Mouse (Mus musculus) thymus, adult 2 months (tissue): ENCODE data around the gene 6030445D17Rik. TPM values are rescaled to one million over a fixed set of nuclear protein-coding genes. Genes with fewer than 3 reads are reported as not detected.
A peak's percentile ranks its signal among the peaks of the same experiment; 100 is the strongest.

Experiments
- DNase-seq: peaks from one replicate; pipeline ENCODE4 v3.0.0; 2021
- H3K27ac ChIP-seq: fragments of 200-500 bp; 2 replicates; pipeline ENCODE4 v1.5.1; 2012; ENCODE audit warnings: low read length, control low read depth; ENCODE audit not compliant: control insufficient read depth, insufficient read depth
- H3K27me3 ChIP-seq: fragments of 200-500 bp; 2 replicates; pipeline ENCODE4 v1.6.1; 2012; ENCODE audit warnings: mild to moderate bottlenecking, low read length, moderate library complexity, mixed read lengths; ENCODE audit not compliant: control insufficient read depth, insufficient read depth
- H3K36me3 ChIP-seq: fragments of 200-500 bp; 2 replicates; pipeline ENCODE4 v1.6.1; 2012; ENCODE audit warnings: mild to moderate bottlenecking, low read length, moderate library complexity; ENCODE audit not compliant: control insufficient read depth, insufficient read depth
- H3K4me1 ChIP-seq: fragments of 200-500 bp; replicated peaks from 2 replicates; pipeline ENCODE4 v1.6.1; 2012; ENCODE audit warnings: low read length; ENCODE audit not compliant: control insufficient read depth, insufficient read depth
- H3K4me3 ChIP-seq: fragments of 200-500 bp; 2 replicates; pipeline ENCODE4 v1.5.1; 2012; ENCODE audit warnings: mild to moderate bottlenecking, low read length, control low read depth, moderate library complexity; ENCODE audit not compliant: control insufficient read depth, insufficient read depth
- CTCF ChIP-seq: fragments of 200-500 bp; IDR thresholded peaks from 2 replicates; pipeline ENCODE4 v1.5.1; 2012; ENCODE audit warnings: mild to moderate bottlenecking, control low read depth, low read length, moderate library complexity, borderline replicate concordance; ENCODE audit not compliant: control insufficient read depth, poor library complexity, insufficient read depth; ENCODE audit errors: extremely low read depth
- POLR2A ChIP-seq: fragments of 200-500 bp; IDR thresholded peaks from 2 replicates; pipeline ENCODE4 v1.6.1; 2012; ENCODE audit warnings: mild to moderate bottlenecking, low read length, control low read depth, moderate library complexity; ENCODE audit not compliant: control insufficient read depth, poor library complexity, insufficient read depth; ENCODE audit errors: extremely low read depth
- WGBS: fragments of 180-500 bp; shearing (Covaris S2); methylation state at CpG from one replicate; pipeline ENCODE4 v1.1.7; 2018; 5-methylcytosine and 5-hydroxymethylcytosine counted together
- polyA plus RNA-seq: library from polyadenylated mRNA; depleted of rRNA; stranded (reverse); fragments of >200 nt; gene quantifications from 2 replicates; pipeline ENCODE4 v1.2.3, GENCODE M21; 2012; rRNA removed

6030445D17Rik gene
- polyA plus RNA-seq, 1 experiment, result 0.19 TPM

- no peak overlapping the region for H3K27ac ChIP-seq
- TF ChIP-seq CTCF (no peak), POLR2A (no peak)
- no peaks in the 10 kb centered on the region for H3K4me1 ChIP-seq
- H3K27me3 ChIP-seq, result no peaks in the 10 kb centered on the region
- no peaks in the 10 kb centered on the region for H3K36me3 ChIP-seq
- no peak overlapping the region for H3K4me3 ChIP-seq
- DNase-seq, result no peak
These were observed 33.9 kb downstream of the 6030445D17Rik start for GRCm38 (mm10) chr4:136495993-136496392.

- no peak for TF ChIP-seq CTCF
- no peak for TF ChIP-seq POLR2A
- Histone ChIP-seq H3K27me3 (no peaks in the 10 kb centered on the region), H3K4me1 (no peaks in the 10 kb centered on the region), H3K27ac (no peak overlapping the region), H3K36me3 (no peaks in the 10 kb centered on the region), H3K4me3 (no peak overlapping the region)
- no peak for DNase-seq
- 39% methylated on average over 2 of the region's 2 CpGs for WGBS
These were observed 43.6 kb downstream of the 6030445D17Rik start for GRCm38 (mm10) chr4:136505426-136506215.

- Histone ChIP-seq H3K4me1 (no peaks in the 10 kb centered on the region), H3K27ac (no peak overlapping the region), H3K4me3 (no peak overlapping the region), H3K36me3 (no peaks in the 10 kb centered on the region), H3K27me3 (no peaks in the 10 kb centered on the region)
- 86% methylated on average over 1 of the region's 1 CpGs for WGBS
- TF ChIP-seq CTCF (no peak), POLR2A (no peak)
- peak; percentile 54 for DNase-seq
These were observed 47.8 kb downstream of the 6030445D17Rik start for GRCm38 (mm10) chr4:136509857-136510256.

GRCm38 (mm10) chr4:136511708-136512107, 49.7 kb downstream of the 6030445D17Rik start:
- DNase-seq, result no peak
- H3K4me3 ChIP-seq, result no peak overlapping the region
- H3K27ac ChIP-seq, result no peak overlapping the region
- no peaks in the 10 kb centered on the region for H3K27me3 ChIP-seq
- TF ChIP-seq CTCF (no peak), POLR2A (no peak)
- H3K36me3 ChIP-seq, result no peaks in the 10 kb centered on the region
- 86% methylated on average over 4 of the region's 4 CpGs for WGBS
- no peaks in the 10 kb centered on the region for H3K4me1 ChIP-seq

- no peak overlapping the region for H3K4me3 ChIP-seq
- H3K27me3 ChIP-seq, result no peaks in the 10 kb centered on the region
- DNase-seq, result no peak
- no peak overlapping the region for H3K27ac ChIP-seq
- no peak for TF ChIP-seq POLR2A
- TF ChIP-seq CTCF, result no peak
- H3K4me1 ChIP-seq, result no peaks in the 10 kb centered on the region
- no peaks in the 10 kb centered on the region for H3K36me3 ChIP-seq
These were observed 50.9 kb downstream of the 6030445D17Rik start for GRCm38 (mm10) chr4:136512905-136513304.

Other genes with a start within 250 kb of the 6030445D17Rik start
- gene Tcea3, start 214.5 kb upstream of the 6030445D17Rik start, polyA plus RNA-seq, result 0.66 and 1.8 TPM in 2 replicates
- gene Zfp46, start 177.6 kb upstream of the 6030445D17Rik start, polyA plus RNA-seq, result 15.6 and 18.7 TPM in 2 replicates
- 21.0 and 21.5 TPM in 2 replicates for gene Hnrnpr, start 151.3 kb upstream of the 6030445D17Rik start, polyA plus RNA-seq
- gene Htr1d, start 38.7 kb upstream of the 6030445D17Rik start, polyA plus RNA-seq, result 0.24 and 0.57 TPM in 2 replicates
- gene Luzp1, start 7.5 kb downstream of the 6030445D17Rik start, polyA plus RNA-seq, result 4.1 and 5.0 TPM in 2 replicates
- gene Kdm1a, start 140.5 kb downstream of the 6030445D17Rik start, polyA plus RNA-seq, result 64.3 and 70.4 TPM in 2 replicates
- not detected in 2 replicates for gene Tex46, start 148.2 kb downstream of the 6030445D17Rik start, polyA plus RNA-seq
- 1.1 and 1.2 TPM in 2 replicates for gene Lactbl1, start 160.4 kb downstream of the 6030445D17Rik start, polyA plus RNA-seq